Mouse (Mus musculus) lung, postnatal 4 days (tissue): Measurements from ENCODE around the gene Hoxa10.

Source experiments
- DNase-seq, 2 experiments: peaks; one replicate each; pipeline ENCODE4 v3.0.0; 2021

Gene Hoxa10

GRCm38 (mm10) chr6:52245040-52245756, 4.5 kb upstream of the Hoxa10 start:
- peak in 1 of 2 experiments; percentile 29 for DNase-seq

- peak in 1 of 2 experiments; percentile 17 for DNase-seq
These were observed 3.9 kb upstream of the Hoxa10 start for GRCm38 (mm10) chr6:52244471-52245039.

DNA sequence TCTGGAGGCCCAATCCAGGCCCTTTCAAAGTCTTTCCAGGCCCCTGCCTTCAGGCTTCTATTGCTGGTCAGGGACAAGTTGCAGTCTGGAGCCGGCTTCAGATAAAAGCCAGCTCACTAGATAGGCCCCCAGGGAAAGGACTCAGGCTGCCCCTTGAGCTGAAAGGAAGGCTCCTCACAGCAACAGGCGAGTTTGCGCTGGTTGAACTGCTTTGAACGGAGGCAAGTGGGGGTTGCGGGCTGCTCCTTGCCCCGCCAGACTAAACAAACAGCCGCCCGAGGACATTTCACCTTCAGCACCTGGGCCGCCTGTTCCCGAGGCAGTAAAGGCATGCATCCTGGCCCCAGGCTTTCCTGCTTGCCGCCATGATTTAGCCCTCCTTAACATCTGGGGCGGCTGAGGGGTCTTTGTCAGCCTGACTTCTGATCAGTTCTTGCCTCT, 3.0 kb upstream of the Hoxa10 start:
- DNase-seq = peak in 1 of 2 experiments; percentile 16

DNA sequence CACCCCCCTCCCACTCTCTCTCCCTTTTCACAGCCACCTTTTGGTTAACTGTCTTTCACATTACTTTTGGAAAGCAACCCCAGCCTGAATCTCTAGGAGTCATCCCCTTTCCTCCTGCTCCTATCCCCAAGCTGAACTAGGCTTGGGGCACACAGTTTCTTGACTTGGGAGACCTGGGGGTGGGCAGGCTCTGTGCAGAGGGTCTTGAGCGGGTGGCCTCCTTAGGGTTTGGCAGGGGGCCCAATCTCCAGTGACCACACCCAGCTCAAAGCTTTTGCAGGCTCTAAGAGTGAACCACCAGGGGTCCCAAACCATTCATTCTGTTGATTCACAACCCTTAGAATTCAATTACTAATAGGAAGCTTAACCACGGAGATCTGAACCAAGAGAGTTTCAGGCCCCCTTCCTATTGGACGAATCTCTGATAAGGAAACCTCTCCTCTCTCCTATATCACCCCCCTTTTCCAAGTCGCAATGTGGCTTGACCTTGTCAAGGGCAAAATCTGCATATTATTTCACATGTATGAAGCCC, 2.2 kb upstream of the Hoxa10 start:
- peak in 1 of 2 experiments; percentile 19 for DNase-seq

DNA sequence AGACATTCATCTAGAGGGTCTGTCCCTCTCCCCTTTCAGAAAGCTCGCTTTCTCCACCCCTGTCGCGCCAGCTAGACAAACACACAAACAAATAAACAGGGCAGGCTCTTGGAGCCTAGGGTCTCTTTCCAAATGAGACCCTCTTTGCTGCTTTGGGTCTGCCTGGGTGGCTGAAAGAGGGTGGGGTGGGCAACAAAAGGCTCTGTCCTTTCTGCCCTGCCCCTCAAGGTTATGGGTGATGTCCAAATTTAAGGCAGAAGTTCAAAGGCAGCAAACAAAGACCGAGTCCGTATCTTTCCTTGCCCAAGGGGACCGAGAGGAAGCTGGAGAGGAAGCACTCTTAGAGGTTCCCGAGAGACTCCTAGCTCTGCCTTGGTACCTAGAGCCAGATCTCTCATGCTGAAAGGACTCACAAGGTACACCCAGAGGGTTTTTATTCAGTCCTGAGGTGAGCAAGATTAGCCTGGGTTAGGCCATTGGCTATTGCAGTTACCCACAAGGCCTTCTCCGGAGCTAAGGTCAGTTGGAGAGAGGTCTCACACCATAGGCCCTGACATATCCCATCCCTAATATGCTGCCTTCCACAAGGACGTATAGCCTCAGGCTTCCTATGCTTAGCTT, 457 bp upstream of the Hoxa10 start:
- peak in 1 of 2 experiments; percentile 9 for DNase-seq

DNA sequence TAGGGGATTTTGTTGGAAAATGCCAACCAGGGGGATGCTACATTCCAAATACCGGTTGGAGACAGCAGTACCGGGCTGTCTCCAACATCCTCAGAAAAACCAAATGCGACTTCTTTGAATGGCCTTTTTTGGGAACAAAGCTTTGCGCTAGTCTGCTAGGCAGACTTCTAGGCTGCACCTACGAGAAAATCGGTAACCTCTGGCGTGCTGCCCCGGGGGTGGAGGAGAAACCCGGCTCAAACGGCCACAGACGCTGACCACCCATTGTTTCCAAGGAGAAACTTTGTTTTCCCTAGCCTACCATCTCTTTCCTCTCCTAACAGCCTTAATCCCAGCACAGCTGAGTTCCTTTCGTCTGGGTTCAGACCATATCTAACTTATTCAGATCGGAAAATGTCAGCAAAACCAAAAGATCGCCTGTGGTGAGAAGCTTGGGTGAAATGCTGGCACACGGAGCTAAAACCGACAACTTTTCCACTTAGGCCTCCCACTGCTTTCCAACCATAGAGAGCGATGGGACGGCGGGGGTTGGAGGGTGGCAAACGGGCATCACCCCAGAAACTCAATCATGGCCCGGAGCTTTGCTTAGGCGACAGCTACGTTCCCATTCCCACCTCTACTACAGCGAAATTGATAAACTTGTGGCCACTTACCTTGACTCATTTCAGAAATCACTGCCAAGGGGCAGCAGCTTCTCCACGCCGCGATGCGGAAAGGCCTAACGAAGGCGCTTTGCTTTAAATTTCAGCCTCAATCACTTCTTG, 847 bp downstream of the Hoxa10 start:
- DNase-seq = peak; percentile 14 to 16

- DNase-seq = peak; percentile 11 to 17
These were observed 1.7 kb downstream of the Hoxa10 start for GRCm38 (mm10) chr6:52238976-52239375.

DNA sequence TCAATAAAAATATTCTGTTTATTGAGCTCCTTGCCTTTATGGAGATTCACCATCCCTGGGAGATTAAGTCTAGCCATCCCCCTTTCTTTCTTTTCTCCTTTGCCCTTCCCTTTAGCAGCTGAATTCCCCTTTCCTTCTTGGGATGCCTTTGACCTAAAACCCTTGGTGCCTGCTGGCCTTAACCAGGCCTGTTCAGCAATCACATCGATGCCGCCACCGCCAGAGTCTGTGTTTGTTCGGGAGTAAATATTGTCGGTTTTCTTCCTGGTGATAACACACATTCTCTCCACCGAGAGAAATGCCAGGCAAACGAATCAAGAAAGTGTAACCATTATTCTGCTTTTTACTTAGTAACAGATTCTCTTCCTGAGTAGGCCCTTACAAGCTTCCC, 2.5 kb downstream of the Hoxa10 start:
- DNase-seq = peak in 1 of 2 experiments; percentile 15

- peak in 1 of 2 experiments; percentile 8 for DNase-seq
These were observed 3.1 kb downstream of the Hoxa10 start for GRCm38 (mm10) chr6:52237346-52238154.

GRCm38 (mm10) chr6:52236806-52237205, 3.8 kb downstream of the Hoxa10 start:
- DNase-seq = peak in 1 of 2 experiments; percentile 12

DNA sequence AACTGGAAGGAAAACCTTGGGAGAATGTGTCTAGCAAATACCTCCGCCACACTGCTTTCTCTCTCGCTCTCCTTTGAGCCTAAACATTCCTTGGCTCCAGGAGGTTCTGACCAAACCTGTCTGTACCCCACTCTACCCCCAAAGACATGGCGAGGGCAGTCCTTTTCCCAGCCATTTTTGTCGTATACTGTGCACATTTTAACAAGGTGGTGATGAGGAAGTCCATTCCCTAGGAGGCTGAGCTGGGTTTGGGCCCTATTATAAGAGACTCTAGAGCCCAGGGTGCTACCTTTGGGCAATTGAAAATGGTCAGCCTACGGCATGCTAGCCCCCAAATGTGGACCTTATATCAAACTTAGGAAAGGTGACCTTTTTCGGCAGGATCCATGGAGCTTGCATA, 4.8 kb downstream of the Hoxa10 start:
- peak in 1 of 2 experiments; percentile 8 for DNase-seq

DNA sequence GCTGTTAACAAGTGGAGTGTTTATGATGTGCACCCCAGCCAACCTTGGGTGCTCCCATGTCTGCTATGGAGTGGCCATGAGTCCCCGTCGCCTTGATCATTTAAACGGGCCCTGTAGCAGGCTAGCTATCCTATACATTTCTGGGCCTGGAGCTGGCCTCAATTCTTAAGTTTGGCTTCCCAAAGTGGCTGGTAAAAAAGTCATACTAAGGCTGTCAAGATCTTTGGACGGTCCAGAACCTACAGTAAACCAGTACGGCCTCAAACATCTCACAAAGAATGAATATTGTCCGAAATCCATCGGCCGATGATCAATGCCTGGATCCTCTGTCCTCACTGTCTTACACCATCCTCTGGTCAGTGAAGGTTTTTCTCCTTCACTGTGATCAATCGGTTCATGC, 5.4 kb downstream of the Hoxa10 start:
- no peak for DNase-seq

- DNase-seq = peak in 1 of 2 experiments; percentile 23
These were observed 6.1 kb downstream of the Hoxa10 start for GRCm38 (mm10) chr6:52234428-52235140.

- peak in 1 of 2 experiments; percentile 37 for DNase-seq
These were observed 6.9 kb downstream of the Hoxa10 start for GRCm38 (mm10) chr6:52233546-52234427.

DNA sequence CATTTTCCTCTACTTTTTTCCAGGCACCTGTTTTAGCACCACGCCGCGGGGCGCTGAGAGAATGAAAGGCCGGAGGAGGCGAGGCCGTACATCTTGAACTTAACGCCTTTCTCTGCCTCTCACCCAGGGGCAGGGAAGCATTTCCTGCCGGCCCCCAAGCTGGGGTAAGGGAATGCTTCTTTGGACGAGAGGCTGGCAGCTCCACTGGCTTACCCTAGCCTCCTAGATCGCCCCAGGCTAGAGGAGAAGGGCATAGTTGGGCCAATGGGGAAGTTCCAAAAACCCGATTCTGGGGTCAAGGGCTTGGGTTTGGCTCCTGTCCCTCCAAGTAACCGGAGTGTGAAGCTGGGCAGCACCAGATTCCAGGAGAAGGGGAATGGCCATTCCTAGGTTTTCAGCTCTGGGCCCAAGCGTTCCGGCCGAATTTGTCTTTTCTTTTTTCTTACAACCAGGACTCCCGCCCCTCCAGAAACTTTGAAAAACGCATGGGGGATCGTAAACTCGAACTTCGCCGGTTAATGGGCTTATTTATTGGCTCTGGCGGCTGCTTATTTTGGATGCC, 7.6 kb downstream of the Hoxa10 start:
- peak; percentile 14 to 18 for DNase-seq

GRCm38 (mm10) chr6:52232568-52232965, 8.1 kb downstream of the Hoxa10 start:
- DNase-seq = peak in 1 of 2 experiments; percentile 26

DNA sequence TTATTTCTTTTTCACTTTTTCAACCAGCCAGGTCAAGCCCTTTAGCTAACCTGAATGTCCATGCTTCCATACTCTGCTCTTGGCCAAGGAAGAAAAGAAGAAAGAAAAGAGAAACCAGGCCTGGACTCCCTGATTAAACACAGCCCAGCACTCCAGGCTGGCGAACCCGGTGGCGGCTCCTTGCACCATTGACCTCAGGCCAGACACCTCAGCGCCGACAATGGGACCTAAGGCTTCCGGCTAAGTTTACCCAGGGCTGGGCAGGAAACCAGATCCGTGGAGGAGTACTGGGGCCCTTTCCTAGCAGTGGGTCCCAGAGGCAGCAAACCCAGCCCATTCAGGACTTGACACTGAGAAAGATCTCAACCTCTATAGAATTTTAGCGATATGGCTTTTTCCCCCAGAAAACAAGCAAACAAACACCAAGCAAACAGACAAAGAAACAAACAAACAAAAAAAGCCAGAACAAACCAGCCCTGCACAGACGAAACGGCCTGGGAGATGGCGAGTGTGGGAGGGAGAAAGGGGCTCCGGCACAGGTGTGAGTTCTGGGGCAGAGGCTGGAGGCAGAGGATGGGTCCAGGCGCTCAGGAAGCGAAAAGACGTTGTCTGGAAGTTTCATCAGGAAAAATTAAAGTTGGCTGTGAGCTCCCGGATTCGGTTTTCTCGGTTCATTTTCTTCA, 8.6 kb downstream of the Hoxa10 start:
- DNase-seq = peak in 1 of 2 experiments; percentile 28

DNA sequence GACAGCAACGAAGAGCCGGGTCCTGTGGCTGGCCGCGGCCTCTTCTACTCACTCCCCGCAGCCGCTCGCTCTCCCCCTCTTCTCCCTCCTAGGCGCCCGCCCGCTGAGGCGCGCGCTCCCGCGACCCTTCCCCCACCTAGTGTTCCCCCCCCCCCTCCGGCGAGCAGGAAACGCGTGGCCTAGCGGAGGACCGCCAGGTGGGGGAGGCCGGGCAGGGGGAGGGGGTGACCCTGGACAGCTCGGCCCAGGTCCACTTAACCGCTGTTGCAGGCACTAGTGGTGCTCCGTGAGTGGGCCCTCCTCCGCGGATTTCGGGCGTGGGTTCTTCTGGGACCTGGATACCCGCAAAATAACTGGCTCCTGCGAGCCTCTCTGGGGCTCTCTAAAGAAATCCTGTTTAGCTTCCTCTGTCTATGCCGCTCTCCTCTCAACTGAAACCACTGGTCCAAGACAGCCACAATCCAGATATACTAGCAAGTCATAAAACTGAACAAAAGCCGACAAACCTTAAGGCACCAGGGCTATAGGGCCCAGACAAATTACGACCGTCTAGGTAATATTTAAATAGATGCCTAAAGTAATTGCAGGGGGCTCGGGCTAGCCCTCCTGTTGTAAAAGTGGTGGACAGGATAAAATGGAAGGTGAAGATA, 10.0 kb downstream of the Hoxa10 start, which contains the start of gene Hoxa9:
Hoxa9 (minus strand) TSS at position 574 of the 650 bp plus-strand sequence.
- peak in 1 of 2 experiments; percentile 24 for DNase-seq
